Mouse (Mus musculus) liver, adult (tissue): ENCODE measurements around the gene Tnfaip8l2.

ENCODE experiments used
- GATA4 ChIP-seq: IDR thresholded peaks from 2 replicates; pipeline ENCODE4 v1.6.1; 2014; ENCODE audit warnings: mild to moderate bottlenecking, low read length; ENCODE audit not compliant: insufficient replicate concordance

Tnfaip8l2 gene

DNA sequence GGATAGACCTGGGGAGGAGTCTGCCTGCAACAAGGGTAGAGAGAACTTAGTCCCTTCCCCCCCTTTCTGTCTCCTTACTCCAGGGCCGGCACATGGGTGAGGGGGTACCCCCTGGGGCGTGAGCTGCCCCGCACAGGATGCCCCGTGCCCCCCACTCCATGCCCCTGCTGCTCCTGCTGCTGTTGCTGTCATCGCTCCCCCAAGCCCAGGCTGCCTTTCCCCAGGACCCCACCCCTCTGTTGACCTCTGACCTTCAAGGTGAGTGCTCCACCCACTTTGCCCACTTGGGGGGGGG lies 22.0 kb upstream of the Tnfaip8l2 start:
- TF ChIP-seq GATA4: no peak

DNA sequence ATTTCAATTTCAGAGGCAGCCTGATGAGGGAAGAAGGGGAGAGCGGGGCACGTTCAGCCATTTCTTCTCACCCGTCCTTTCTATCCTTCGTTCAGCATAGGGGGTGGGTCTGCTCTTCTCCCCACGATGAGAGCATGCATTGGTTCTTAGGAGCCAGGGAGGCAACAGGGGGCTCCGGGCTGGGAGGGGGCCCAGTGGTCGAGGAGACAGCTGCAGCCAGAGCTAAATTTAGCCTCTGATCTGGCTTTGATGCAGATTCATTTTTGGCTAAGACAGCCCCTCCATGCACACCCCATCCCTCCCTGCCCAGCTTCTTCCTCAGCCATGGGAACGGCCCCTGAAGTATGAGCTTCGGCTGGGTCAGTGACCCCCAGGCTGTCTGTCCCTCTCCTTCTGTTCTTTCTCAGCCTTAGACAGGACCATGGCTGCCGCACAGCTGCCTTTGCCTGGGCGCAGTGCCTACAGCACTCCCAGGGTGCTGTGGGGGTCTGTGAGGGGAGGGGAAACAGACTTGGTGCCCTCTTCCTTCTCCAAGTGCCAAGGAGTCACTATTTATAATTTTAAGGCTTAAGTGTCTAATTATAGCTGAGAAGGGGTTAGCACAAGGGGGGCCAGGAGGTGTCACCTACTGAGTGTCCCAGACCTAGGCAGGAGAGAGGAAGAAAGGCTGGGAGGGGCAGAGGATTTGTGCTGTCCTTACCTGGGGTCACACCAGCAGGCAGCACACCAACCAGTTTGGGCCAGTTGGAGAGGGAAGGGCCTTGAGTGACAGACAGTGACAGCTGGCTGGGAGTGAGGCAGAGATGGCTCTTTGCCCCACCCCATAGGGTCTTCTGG lies 21.5 kb upstream of the Tnfaip8l2 start:
- TF ChIP-seq GATA4: no peak

DNA sequence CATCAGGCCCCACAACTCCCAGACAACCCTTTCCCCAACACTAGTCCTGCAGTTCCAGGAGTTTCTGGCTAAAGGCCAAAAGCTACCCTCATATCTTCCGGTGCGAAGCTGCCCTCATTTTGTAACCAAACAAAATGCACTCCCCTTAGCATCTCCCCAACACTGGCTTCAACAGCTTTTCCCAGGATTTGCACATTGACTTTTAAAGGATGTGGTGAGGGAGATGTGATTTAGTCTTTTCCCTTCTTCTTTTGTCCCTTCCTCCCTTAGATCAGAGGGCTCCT lies 20.1 kb upstream of the Tnfaip8l2 start:
- no peak for TF ChIP-seq GATA4

DNA sequence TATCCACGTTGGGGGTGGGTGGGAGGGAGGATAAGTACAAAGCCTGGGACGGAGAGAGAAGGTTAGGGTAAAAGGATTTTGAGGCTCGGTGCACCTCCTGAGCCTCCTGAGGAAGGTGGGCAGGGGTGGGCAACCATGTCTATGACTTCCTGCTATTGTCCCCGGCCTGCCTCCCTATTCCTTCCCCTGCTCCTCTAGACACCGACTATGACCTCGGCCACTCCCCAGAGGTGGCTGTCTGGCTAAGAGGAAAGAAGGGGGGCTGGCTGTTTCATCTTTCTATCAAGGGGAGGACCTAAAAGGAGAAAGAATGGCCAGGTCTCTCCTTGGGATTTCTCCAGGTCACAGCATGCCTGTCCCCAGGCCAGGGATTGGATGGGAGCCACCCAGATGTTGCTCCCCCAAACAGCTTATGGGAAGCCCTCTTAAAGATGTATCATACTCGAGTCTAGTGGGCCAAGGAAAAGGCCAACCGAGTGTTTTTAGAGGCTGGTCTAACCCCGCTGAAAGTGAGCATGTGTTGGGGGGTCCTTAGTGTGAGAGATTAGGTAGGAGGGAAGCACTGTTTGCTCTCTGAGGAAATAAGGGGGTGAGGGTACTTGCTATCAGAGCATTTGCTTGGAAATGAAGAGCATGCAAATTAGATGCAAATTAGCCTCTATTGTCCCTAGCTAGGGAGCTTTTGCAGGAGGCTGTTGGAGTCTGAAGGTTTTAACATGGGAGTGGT lies 19.6 kb upstream of the Tnfaip8l2 start:
- no peak for TF ChIP-seq GATA4

DNA sequence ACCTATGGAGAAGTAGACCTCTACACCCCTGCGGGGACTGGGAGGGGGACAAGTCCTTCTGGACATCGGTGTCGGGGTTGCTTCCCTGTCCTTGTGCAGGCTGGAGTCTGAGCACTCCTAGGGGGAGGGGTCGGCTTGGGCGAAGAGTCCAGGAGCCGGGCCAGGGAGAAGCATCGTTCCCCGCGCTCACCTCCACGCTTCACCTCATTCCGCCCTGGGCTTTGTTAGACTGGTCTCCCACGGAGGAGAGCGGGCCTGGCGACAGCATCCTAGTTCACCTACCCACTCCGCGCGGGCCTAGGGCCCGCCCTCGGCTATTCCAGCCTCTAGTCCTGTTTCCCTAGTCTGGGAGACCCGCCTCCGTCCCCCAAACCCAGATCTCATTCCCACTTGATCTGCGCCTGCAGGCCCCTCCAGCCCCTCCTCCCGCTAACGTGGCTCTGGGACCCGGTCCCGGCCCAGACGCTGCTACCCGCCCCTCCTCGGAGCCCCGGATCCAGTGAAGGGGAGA lies 18.9 kb upstream of the Tnfaip8l2 start:
- TF ChIP-seq GATA4: no peak

DNA sequence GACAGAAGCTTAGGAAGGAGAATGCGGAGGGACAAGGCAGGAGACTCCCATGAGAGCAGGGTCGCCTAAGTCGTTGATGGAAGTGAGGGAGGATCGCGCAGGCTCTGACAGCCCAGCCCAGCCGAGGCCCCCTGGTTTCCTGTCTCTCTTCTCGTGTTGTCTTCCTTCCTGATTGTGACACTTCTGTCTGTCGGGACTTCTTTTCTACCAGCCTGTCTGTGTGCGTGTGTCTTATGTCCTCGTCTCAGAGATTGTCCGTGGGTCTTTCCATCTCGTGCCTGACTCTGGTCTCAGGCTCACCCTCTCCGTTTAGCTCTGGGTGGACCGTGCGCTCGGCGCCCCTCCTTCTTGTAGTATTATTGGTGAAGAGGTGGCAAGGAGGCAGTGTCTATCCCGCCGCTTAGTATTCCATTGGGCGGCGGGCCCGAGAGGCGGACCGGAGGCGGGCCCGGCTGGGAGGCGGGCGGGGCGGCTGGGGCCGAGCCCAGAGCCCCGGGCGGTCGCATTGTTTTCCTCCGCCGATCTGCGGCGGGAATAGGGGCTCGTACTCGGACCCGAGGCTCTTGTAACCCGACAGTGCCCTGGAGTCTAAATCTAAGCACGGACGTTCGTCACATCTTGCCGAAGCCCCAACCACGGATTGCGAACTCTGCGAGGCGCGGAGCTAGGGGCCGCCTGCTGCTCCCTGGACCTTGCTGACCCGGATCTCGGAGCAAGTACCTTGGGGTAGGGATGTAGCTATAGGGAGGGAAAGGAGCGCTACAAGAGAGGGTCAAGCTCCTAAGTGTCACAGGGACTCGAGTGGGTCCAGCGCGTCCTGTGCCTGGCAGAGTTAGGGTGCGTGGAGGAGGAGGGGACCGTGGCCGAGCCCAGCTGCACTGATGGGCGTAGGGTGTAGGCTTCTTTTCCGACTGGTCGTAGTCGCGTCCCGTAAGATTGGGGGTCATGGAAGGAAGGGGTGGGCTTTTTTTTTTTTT lies 18.1 kb upstream of the Tnfaip8l2 start, which contains the start of gene Sema6c:
Gene Sema6c (plus strand): TSS at position 471 of the 977 bp plus-strand sequence.
- TF ChIP-seq GATA4: no peak

DNA sequence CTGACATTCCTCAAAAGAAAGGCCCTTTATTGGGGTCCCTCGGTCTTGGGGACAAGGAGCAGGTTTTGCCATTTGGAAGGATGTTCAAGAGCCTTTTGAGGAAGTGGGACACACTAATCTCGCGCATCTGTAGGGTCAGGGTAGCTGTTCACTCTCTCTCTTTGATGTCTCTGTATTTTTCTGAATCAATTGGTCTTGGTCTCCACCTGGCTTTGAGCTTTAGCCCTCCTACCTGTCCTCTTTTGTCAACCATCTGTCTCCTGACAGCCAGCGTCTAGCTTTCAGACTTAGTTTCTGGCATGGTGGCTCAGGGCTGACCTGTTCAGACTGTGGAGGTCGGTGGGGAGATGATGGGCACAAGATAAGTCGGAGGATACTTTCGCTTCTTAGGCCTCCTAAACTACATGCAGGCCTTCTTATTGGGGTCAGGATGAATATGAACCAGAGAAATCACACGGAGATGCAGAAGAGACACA lies 17.4 kb upstream of the Tnfaip8l2 start:
- no peak for TF ChIP-seq GATA4

DNA sequence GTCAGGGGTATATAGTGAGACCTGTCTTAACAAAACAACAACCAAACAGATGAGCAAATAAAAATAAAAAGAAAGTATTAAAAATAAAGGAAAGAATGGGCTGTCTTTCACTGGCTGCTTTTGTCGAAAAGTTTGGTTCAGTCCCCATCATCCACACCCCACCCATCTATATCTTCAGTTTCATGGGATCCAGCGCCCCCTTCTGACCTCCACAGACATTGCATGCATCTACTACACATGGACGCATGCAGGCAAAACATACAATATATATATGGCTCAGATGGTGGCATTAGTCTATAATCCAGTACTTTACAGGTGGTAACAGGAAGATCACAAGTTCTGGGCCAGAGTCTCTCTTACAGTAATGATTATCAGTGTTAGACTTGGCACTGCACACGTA lies 11.7 kb upstream of the Tnfaip8l2 start:
- TF ChIP-seq GATA4: no peak

DNA sequence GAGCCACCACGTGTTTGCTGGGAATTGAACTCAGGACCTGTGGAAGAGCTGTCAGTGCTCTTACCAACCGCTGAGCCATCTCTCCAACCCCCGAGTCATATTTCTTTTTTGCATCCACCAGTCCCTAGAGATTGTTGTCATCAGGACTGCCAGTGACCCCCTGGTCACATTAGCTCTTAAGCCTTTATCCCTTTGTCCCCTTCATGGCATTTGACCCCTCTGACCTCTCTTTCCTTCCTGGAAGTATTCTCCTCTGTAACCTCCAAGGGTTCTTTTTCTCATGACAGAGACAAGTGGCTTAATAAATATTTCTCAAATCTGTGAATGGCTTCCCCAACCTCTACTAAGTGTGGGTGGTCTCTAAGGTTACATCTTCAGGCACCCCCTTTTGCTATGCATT lies 5.8 kb upstream of the Tnfaip8l2 start:
- no peak for TF ChIP-seq GATA4

DNA sequence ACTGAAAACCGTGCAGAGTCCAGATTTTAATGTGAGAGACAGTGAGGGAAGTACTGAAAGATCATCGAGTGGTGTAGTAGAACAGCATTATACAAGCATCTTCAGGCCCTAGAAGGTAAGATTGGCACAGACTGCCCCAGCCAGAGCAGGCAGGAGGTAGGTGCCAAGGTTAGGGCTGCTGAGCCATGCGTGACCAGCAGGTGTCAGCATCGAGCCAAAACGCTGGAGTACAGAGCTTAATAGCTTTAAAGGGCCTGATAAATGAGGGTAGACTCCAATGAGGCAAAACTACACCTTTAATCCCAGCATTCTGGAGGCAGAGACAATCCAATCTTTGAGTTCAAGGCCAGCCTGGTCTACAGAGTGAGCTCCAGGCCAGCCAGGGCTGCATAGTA lies 454 bp upstream of the Tnfaip8l2 start:
- no peak for TF ChIP-seq GATA4

DNA sequence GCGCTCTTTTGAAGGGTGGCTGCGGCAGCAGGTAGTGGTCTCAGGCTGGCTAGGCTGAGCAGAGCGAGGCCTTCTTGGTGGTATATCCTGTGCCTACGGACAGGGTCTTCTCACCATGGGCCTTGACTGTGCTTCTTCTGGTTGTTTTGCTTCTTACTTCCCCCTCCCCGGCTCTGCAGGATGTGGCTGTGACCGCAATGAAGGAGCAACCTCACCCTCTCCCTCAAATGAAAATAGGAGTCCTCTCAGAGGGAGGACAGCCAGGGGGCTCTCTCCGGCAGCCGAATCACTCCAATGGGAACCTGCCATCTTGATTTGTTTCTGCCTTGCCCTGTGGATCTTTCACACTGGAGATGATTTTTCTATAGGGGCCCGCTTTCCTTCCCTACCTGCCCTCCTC lies 686 bp downstream of the Tnfaip8l2 start:
- no peak for TF ChIP-seq GATA4

DNA sequence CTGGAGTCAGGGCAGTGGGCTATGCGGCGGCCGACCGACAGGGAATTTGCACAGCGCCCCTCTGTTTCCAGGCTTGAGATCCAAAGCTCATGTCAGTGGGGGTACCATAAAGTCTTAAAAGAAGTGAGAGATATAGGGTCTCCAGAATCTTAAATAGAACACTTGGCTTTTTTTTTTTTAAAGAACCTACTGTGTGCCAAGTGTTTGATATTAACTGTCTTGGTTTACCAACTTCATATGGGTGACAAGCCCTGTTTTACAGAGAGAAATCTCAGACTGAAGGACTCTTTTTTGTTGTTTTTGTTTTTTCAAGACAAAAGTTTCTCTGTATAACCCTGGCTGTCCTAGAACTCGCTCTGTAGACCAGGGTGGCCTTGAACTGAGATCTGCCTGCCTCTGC lies 1.4 kb downstream of the Tnfaip8l2 start:
- no peak for TF ChIP-seq GATA4

DNA sequence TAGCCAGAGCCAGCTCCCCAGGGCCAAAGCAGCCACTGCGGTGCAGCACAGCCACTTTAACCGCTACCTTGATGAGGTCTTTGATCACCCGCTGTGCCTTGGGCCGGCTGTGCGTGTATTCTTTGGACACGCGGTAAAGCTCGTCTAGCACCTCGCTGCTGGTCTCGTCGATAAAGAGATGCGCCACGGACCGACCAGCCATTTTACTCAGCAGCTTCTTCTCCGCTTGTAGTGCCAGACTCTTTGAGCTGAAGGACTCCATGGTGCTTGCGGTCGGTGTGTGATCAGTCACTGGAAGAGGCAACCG lies 1.9 kb downstream of the Tnfaip8l2 start:
- TF ChIP-seq GATA4: no peak

DNA sequence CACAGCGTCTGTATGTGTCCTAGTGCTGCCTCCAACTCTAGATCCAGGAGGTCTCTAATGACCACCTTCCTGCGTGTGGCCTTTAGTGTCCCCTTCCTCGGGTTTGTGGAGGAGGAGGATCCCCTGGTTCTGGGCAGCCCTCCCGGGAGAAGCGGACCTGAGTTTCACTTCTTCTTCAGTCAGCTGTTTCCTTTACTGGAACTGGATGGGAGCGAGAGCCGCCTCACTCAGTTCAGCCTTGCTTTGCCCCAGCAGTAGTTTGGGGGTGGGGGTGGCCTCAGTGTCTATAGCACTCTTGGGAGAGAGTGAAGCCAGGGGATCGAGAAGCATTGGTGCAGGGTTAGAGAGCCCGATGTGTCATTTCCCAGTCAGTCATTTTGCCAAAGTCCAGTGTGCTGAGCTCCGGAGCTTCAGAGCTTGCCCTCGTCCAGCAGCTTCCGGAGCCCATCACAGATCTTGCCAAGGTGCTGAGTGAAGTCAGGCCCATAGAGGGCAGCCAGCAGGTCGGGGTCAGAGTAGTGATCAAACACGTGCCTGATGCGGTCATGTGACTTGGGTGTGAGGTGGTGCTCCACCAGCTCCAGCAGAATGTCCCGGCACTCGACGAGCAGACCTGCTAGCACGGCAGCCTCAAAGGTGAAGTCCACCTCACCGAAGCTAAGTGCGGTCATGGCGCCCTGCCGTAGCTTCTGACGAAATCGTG lies 2.4 kb downstream of the Tnfaip8l2 start:
- no peak for TF ChIP-seq GATA4

DNA sequence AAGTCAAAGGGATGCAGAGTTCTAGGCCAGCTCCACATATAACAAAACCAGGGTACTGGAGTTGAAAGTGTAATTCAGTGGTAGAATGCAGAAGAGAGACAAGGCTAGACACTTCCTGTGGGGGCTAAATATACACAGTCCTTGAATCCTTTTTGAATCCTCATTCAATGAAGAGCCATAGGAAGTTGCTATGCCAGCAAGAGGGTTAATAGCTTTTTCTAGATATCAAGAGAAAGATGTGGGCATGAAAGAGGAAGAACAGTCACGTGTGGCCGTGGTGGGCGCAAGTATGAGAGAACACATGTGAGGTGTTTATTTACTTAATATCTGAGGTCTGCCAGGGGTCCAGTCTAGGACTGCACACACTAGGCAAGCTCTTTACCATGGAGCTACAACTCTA lies 5.8 kb downstream of the Tnfaip8l2 start:
- no peak for TF ChIP-seq GATA4
